Mouse (Mus musculus) small intestine, adult 2 months (tissue): ENCODE measurements around the gene Mindy4b-ps.
"Not testable (repeated sequence)": the region's sequence is repeated elsewhere in the genome, so short reads cannot be mapped to it uniquely, and the experiment has no call there.

ENCODE experiments used
- CTCF ChIP-seq: fragments of 200-500 bp; IDR thresholded peaks from 2 replicates; pipeline ENCODE4 v1.5.1; 2012; ENCODE audit warnings: low read depth, mild to moderate bottlenecking, control low read depth, inconsistent platforms, low read length, moderate library complexity, mixed read lengths; ENCODE audit not compliant: insufficient replicate concordance, insufficient read length; ENCODE audit errors: extremely low read depth
- POLR2A ChIP-seq: fragments of 200-500 bp; IDR thresholded peaks from 2 replicates; pipeline ENCODE4 v1.6.1; 2012; ENCODE audit warnings: low read depth, mild to moderate bottlenecking, control low read depth, inconsistent platforms, low read length, moderate library complexity

DNA sequence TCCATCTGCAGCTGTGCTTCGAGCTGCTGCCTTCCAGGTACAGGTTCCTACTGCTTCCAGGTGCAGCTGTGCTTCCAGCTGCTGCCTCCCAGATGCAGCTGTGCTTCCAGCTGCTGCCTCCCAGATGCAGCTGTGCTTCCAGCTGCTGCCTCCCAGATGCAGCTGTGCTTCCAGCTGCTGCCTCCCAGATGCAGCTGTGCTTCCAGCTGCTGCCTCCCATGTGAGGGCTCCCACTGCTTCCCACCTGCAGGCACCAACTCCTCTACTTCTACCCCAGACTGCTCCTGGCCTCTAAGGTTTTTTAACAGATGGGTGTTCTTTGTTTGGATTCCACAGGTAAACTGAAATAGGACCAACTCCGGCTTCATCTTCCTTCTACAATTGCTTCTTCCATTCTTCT, 49.8 kb upstream of the Mindy4b-ps start:
- TF ChIP-seq CTCF, POLR2A: not testable (repeated sequence)
